Mouse (Mus musculus) MEL (cell line): ENCODE data around the gene Calhm2. TPM values are rescaled to one million over a fixed set of nuclear protein-coding genes. Genes with fewer than 3 reads are reported as not detected.
A peak's percentile ranks its signal among the peaks of the same experiment; 100 is the strongest.

ENCODE experiments used
- DNase-seq: peaks from one replicate; pipeline ENCODE4 v3.0.0; 2011; ENCODE audit warnings: low read depth, low spot score
- H3K27ac ChIP-seq: 2 replicates; pipeline ENCODE4 v1.5.1; 2012; ENCODE audit warnings: low read depth, mild to moderate bottlenecking, control low read depth, low read length, moderate library complexity; ENCODE audit not compliant: control insufficient read depth
- H3K27me3 ChIP-seq, 2 experiments: fragments of 150-350 bp in 1 of 2; sonication (generic) in 1 of 2; 2 replicates each; pipeline ENCODE4 v1.6.1; 2012; ENCODE audit warnings: low read length in 2 of 2, mild to moderate bottlenecking in 2 of 2, improper control_type of control experiment in 1 of 2, moderate library complexity in 1 of 2; ENCODE audit not compliant: insufficient read depth in 2 of 2, control insufficient read depth in 1 of 2
- H3K36me3 ChIP-seq, 2 experiments: 2 replicates each; pipeline ENCODE4 v1.6.1; 2012 to 2014; ENCODE audit warnings: low read length in 2 of 2, improper control_type of control experiment in 1 of 2, inconsistent platforms in 1 of 2, mild to moderate bottlenecking in 1 of 2; ENCODE audit not compliant: insufficient read depth in 2 of 2, control insufficient read depth in 1 of 2
- H3K4me1 ChIP-seq, 2 experiments: fragments of 150-350 bp in 1 of 2; sonication (generic) in 1 of 2; 2 replicates each; pipeline ENCODE4 v1.6.1; 2012; ENCODE audit warnings: low read length in 2 of 2, improper control_type of control experiment in 1 of 2, mild to moderate bottlenecking in 1 of 2; ENCODE audit not compliant: insufficient read depth in 2 of 2, control insufficient read depth in 1 of 2
- H3K4me3 ChIP-seq, 2 experiments: fragments of 150-350 bp in 1 of 2; sonication (generic) in 1 of 2; 2 replicates each; pipeline ENCODE4 v1.5.1; 2012; ENCODE audit warnings: low read depth in 2 of 2, low read length in 2 of 2, mild to moderate bottlenecking in 2 of 2, moderate library complexity in 2 of 2, control low read depth in 1 of 2, improper control_type of control experiment in 1 of 2; ENCODE audit not compliant: control insufficient read depth in 1 of 2, insufficient read depth in 1 of 2
- H3K79me2 ChIP-seq: 2 replicates; pipeline ENCODE4 v1.6.1; 2012; ENCODE audit warnings: mild to moderate bottlenecking, low read length, moderate library complexity; ENCODE audit not compliant: control insufficient read depth, poor library complexity, insufficient read depth
- H3K9ac ChIP-seq: 2 replicates; pipeline ENCODE4 v1.6.1; 2012; ENCODE audit warnings: low read depth, mild to moderate bottlenecking, control low read depth, low read length, moderate library complexity; ENCODE audit not compliant: control insufficient read depth, poor library complexity, severe bottlenecking
- H3K9me3 ChIP-seq: fragments of 150-350 bp; sonication (generic); replicated peaks from 2 replicates; pipeline ENCODE4 v1.6.1; 2012; ENCODE audit warnings: mild to moderate bottlenecking, low read length, improper control_type of control experiment, moderate library complexity; ENCODE audit not compliant: insufficient read depth
- BHLHE40 ChIP-seq: IDR thresholded peaks from 2 replicates; pipeline ENCODE4 v1.6.1; 2012; ENCODE audit warnings: low read depth, mild to moderate bottlenecking, inconsistent platforms, low read length, improper control_type of control experiment, borderline replicate concordance
- CHD1 ChIP-seq: IDR thresholded peaks from 2 replicates; pipeline ENCODE4 v1.6.1; 2012; ENCODE audit warnings: low read depth, mild to moderate bottlenecking, inconsistent platforms, low read length, improper control_type of control experiment
- E2F4 ChIP-seq: IDR thresholded peaks from 2 replicates; pipeline ENCODE4 v1.6.1; 2011; ENCODE audit warnings: low read depth, low read length, improper control_type of control experiment, borderline replicate concordance
- ELF1 ChIP-seq: IDR thresholded peaks from 2 replicates; pipeline ENCODE4 v1.6.1; 2014; ENCODE audit warnings: low read depth, mild to moderate bottlenecking, inconsistent platforms, low read length, improper control_type of control experiment, moderate library complexity
- EP300 ChIP-seq, 2 experiments: IDR thresholded peaks; 2 replicates each; pipeline ENCODE4 v1.6.1; 2011; ENCODE audit warnings: improper control_type of control experiment in 2 of 2, low read length in 2 of 2, low read depth in 1 of 2, mild to moderate bottlenecking in 1 of 2
- GATA1 ChIP-seq: IDR thresholded peaks from 2 replicates; pipeline ENCODE4 v1.6.1; 2011; ENCODE audit warnings: low read depth, low read length, improper control_type of control experiment
- MAX ChIP-seq: IDR thresholded peaks from 2 replicates; pipeline ENCODE4 v1.6.1; 2011; ENCODE audit warnings: low read length, improper control_type of control experiment
- MYB ChIP-seq: IDR thresholded peaks from 2 replicates; pipeline ENCODE4 v1.6.1; 2011; ENCODE audit warnings: mild to moderate bottlenecking, low read depth, low read length, improper control_type of control experiment
- NELFE ChIP-seq: IDR thresholded peaks from 2 replicates; pipeline ENCODE4 v1.6.1; 2011; ENCODE audit warnings: low read depth, low read length, improper control_type of control experiment
- SIN3A ChIP-seq: IDR thresholded peaks from 2 replicates; pipeline ENCODE4 v1.6.1; 2012; ENCODE audit warnings: low read length, improper control_type of control experiment, inconsistent platforms
- UBTF ChIP-seq: IDR thresholded peaks from 2 replicates; pipeline ENCODE4 v1.6.1; 2012; ENCODE audit warnings: low read depth, mild to moderate bottlenecking, inconsistent platforms, low read length, improper control_type of control experiment, moderate library complexity, borderline replicate concordance; ENCODE audit not compliant: insufficient read depth
- USF1 ChIP-seq: IDR thresholded peaks from 2 replicates; pipeline ENCODE4 v1.6.1; 2014; ENCODE audit warnings: low read depth, mild to moderate bottlenecking, inconsistent platforms, low read length, improper control_type of control experiment, moderate library complexity
- polyA plus RNA-seq, 2 experiments: library from polyadenylated mRNA; stranded (reverse) in 1 of 2; unstranded in 1 of 2; fragments of >175 nt in 1 of 2; fragments of >200 nt in 1 of 2; gene quantifications; 2 replicates each; pipeline versions ENCODE4 v1.2.1 to v1.2.4; 2012; ENCODE audit warnings: low replicate concordance in 2 of 2, low read depth in 1 of 2; ENCODE audit not compliant: insufficient read length in 2 of 2, insufficient read depth in 1 of 2, missing spikeins in 1 of 2
- total RNA-seq: library from RNA; depleted of rRNA; stranded (reverse); fragments of 300-350 nt; gene quantifications from 2 replicates; pipeline ENCODE4 v1.2.3, GENCODE M21; 2012

Gene Calhm2
- total and polyA plus RNA-seq, 3 experiments, result 11.1 to 11.2 TPM; not detected in 1

- Histone ChIP-seq H3K36me3 (no peaks in the 10 kb centered on the region), H3K4me3 (no peak overlapping the region)
These were observed 41.2 kb upstream of the Calhm2 start for GRCm38 (mm10) chr19:47179272-47179809.

GRCm38 (mm10) chr19:47178431-47179271 is 40.6 kb upstream of the Calhm2 start, which contains the start of gene Neurl1a:
TSS of gene Neurl1a (plus strand) at chr19:47178820.
- no peaks in the 10 kb centered on the region for H3K79me2 ChIP-seq
- H3K4me1 ChIP-seq, result no peaks in the 10 kb centered on the region
- DNase-seq, result no peak
- TF ChIP-seq BHLHE40 (no peak), CHD1 (no peak)
- H3K36me3 ChIP-seq, result no peaks in the 10 kb centered on the region
- no peak within 1 kb of the TSS for H3K9ac ChIP-seq
- no peak within 1 kb of the TSS for H3K4me3 ChIP-seq
- peaks cover 0 to 3% of the 10 kb centered on the region in 2 experiments; a peak in 3 of 4 replicates for H3K27me3 ChIP-seq
- H3K9me3 ChIP-seq, result no peaks in the 10 kb centered on the region
- no peak within 1 kb of the TSS for H3K27ac ChIP-seq

More at GRCm38 (mm10) chr19:47179272-47179809, 41.2 kb upstream of the Calhm2 start:
- H3K27ac ChIP-seq, result no peak overlapping the region
- no peaks in the 10 kb centered on the region for H3K4me1 ChIP-seq
- no peak overlapping the region for H3K9ac ChIP-seq
- TF ChIP-seq UBTF (no peak), E2F4 (no peak), NELFE (no peak), ELF1 (no peak), MAX (no peak), GATA1 (no peak), SIN3A (no peak)
- peaks cover 0 to 6% of the 10 kb centered on the region in 2 experiments; a peak in 3 of 4 replicates for H3K27me3 ChIP-seq
- DNase-seq, result no peak
- no peaks in the 10 kb centered on the region for H3K79me2 ChIP-seq
- H3K9me3 ChIP-seq, result no peaks in the 10 kb centered on the region

GRCm38 (mm10) chr19:47178001-47178400 is 39.9 kb upstream of the Calhm2 start:
- Histone ChIP-seq H3K79me2 (no peaks in the 10 kb centered on the region), H3K9ac (no peak overlapping the region), H3K27me3 (peaks cover 0 to 3% of the 10 kb centered on the region in 2 experiments; a peak in 3 of 4 replicates), H3K27ac (no peak overlapping the region), H3K4me1 (no peaks in the 10 kb centered on the region), H3K9me3 (no peaks in the 10 kb centered on the region), H3K36me3 (no peaks in the 10 kb centered on the region), H3K4me3 (no peak overlapping the region)
- TF ChIP-seq MYB (no peak), EP300 (IDR thresholded peaks at IDR 0.05; ENCODE audit: low read depth in 1 of 2, low read length in 2 of 2) (no peak), SIN3A (no peak), USF1 (0 out of 2 replicates have a peak, but pooled peaks have one; percentile 32)
- DNase-seq, result no peak
